Mouse (Mus musculus): ENCODE data around the gene C2cd4b. TPM values are rescaled to one million over a fixed set of nuclear protein-coding genes. Genes with fewer than 3 reads are reported as not detected.

Gene C2cd4b
- polyA plus RNA-seq, 1 experiment from 2014 or later, result 0.18 TPM

- H3K9me3 ChIP-seq, result no peaks in the 10 kb centered on the region
- no peak overlapping the region for H3K4me3 ChIP-seq (replicated peaks)
- WGBS, result 54% methylated on average over 14 of the region's 14 CpGs
- peaks cover 27% of the 10 kb centered on the region for H3K4me1 ChIP-seq (replicated peaks)
- peak overlapping the region; percentile 23; the same call in 1 of the 2 replicates for H3K27ac ChIP-seq
- H3K4me2 ChIP-seq, result no peak overlapping the region
- H3K27me3 ChIP-seq, result no peaks in the 10 kb centered on the region
- ATAC-seq (ENCODE audit: insufficient number of reproducible peaks, insufficient read depth, low FRiP score, low TSS enrichment, low read depth), result no peak
- H3K36me3 ChIP-seq, result no peaks in the 10 kb centered on the region
- no peak overlapping the region for H3K9ac ChIP-seq (replicated peaks)
These were observed 40.0 kb downstream of the C2cd4b start for GRCm38 (mm10) chr9:67799078-67799819.

- Histone ChIP-seq H3K4me1 (replicated peaks) (peaks cover 15% of the 10 kb centered on the region; the same call in 1 of the 2 replicates), H3K9me3 (no peaks in the 10 kb centered on the region), H3K27me3 (no peaks in the 10 kb centered on the region), H3K9ac (replicated peaks) (no peak overlapping the region), H3K4me3 (replicated peaks) (no peak overlapping the region), H3K36me3 (no peaks in the 10 kb centered on the region), H3K4me2 (no peak overlapping the region), H3K27ac (no peak overlapping the region)
- WGBS, result 39% methylated on average over 6 of the region's 6 CpGs
- no peak for ATAC-seq (ENCODE audit: insufficient number of reproducible peaks, insufficient read depth, low FRiP score, low TSS enrichment, low read depth)
These were observed 43.0 kb downstream of the C2cd4b start for GRCm38 (mm10) chr9:67802241-67802640.

GRCm38 (mm10) chr9:67807000-67807399 lies 47.8 kb downstream of the C2cd4b start:
- Histone ChIP-seq H3K9me3 (no peaks in the 10 kb centered on the region), H3K27ac (no peak overlapping the region), H3K36me3 (no peaks in the 10 kb centered on the region), H3K4me3 (replicated peaks) (no peak overlapping the region), H3K9ac (replicated peaks) (no peak overlapping the region), H3K4me2 (no peak overlapping the region), H3K4me1 (replicated peaks) (no peaks in the 10 kb centered on the region), H3K27me3 (no peaks in the 10 kb centered on the region)
- ATAC-seq (ENCODE audit: insufficient number of reproducible peaks, insufficient read depth, low FRiP score, low TSS enrichment, low read depth), result no peak
- WGBS, result 38% methylated on average over 5 of the region's 5 CpGs

GRCm38 (mm10) chr9:67810527-67810926 lies 51.3 kb downstream of the C2cd4b start:
- no peaks in the 10 kb centered on the region for H3K9me3 ChIP-seq
- H3K4me3 ChIP-seq (replicated peaks), result no peak overlapping the region
- ATAC-seq (ENCODE audit: insufficient number of reproducible peaks, insufficient read depth, low FRiP score, low TSS enrichment, low read depth), result no peak
- no peak overlapping the region for H3K9ac ChIP-seq (replicated peaks)
- H3K36me3 ChIP-seq, result no peaks in the 10 kb centered on the region
- no peaks in the 10 kb centered on the region for H3K27me3 ChIP-seq
- no peak overlapping the region for H3K4me2 ChIP-seq
- peaks cover 23% of the 10 kb centered on the region for H3K4me1 ChIP-seq (replicated peaks)
- no peak overlapping the region for H3K27ac ChIP-seq
- WGBS, result 66% methylated on average over 6 of the region's 6 CpGs

Small RNA genes within 50 kb of the gene (microRNA-seq; reads per million reads assigned to microRNA genes)
- gene Mir7241 (not detected), gene Mir7242 (not detected)

Other genes starting within 250 kb of the C2cd4b start
- 36.3 and 37.3 TPM in 2 replicates for gene Tln2, start 199.7 kb upstream of the C2cd4b start, polyA plus RNA-seq (2016; fragmentation: Nextera tagmentation; extraction: Ambion mirVana)
- gene C2cd4a, start 72.9 kb downstream of the C2cd4b start, polyA plus RNA-seq (2016; fragmentation: Nextera tagmentation; extraction: Ambion mirVana), result 0.15 and 0.24 TPM in 2 replicates
- 3.1 and 3.6 TPM in 2 replicates for gene Vps13c, start 81.0 kb downstream of the C2cd4b start, polyA plus RNA-seq (2016; fragmentation: Nextera tagmentation; extraction: Ambion mirVana)

Data from limb, embryonic 12.5 days (tissue).